Mouse (Mus musculus): ENCODE measurements around the gene Tspan5. TPM values are rescaled to one million over a fixed set of nuclear protein-coding genes. Genes with fewer than 3 reads are reported as not detected.

The Tspan5 gene
- polyA plus RNA-seq, 1 experiment from 2014 or later, result 11.5 TPM

GRCm38 (mm10) chr3:138826243-138826800 is 84.3 kb downstream of the Tspan5 start:
- H3K36me3 ChIP-seq (ENCODE audit: control insufficient read depth, insufficient read depth, low read length), result no peaks in the 10 kb centered on the region

GRCm38 (mm10) chr3:138832827-138833517 is 91.0 kb downstream of the Tspan5 start:
- Histone ChIP-seq H3K4me2 (ENCODE audit: low read depth, low read length) (no peak overlapping the region), H3K27me3 (replicated peaks; ENCODE audit: control insufficient read depth, insufficient read depth, low read length) (no peaks in the 10 kb centered on the region), H3K9ac (ENCODE audit: low read depth, low read length) (no peak overlapping the region), H3K9me3 (ENCODE audit: control insufficient read depth, low read length) (no peaks in the 10 kb centered on the region), H3K36me3 (ENCODE audit: control insufficient read depth, insufficient read depth, low read length) (no peaks in the 10 kb centered on the region), H3K4me1 (ENCODE audit: control insufficient read depth, insufficient read depth, low read length) (no peaks in the 10 kb centered on the region), H3K4me3 (ENCODE audit: low read length) (no peak overlapping the region), H3K27ac (ENCODE audit: low read length) (no peak overlapping the region)
- no peak for ATAC-seq
- 78% methylated on average over 9 of the region's 9 CpGs for WGBS

More at GRCm38 (mm10) chr3:138826243-138826800, 84.3 kb downstream of the Tspan5 start:
- H3K4me3 ChIP-seq (ENCODE audit: low read length), result no peak overlapping the region
- H3K27ac ChIP-seq (ENCODE audit: low read length), result no peak overlapping the region
- no peak for ATAC-seq
- H3K9ac ChIP-seq (ENCODE audit: low read depth, low read length), result no peak overlapping the region
- WGBS, result 83% methylated on average over 8 of the region's 8 CpGs
- peaks cover 11% of the 10 kb centered on the region for H3K4me1 ChIP-seq (ENCODE audit: control insufficient read depth, insufficient read depth, low read length)
- H3K27me3 ChIP-seq (replicated peaks; ENCODE audit: control insufficient read depth, insufficient read depth, low read length), result no peaks in the 10 kb centered on the region
- no peaks in the 10 kb centered on the region for H3K9me3 ChIP-seq (ENCODE audit: control insufficient read depth, low read length)
- H3K4me2 ChIP-seq (ENCODE audit: low read depth, low read length), result no peak overlapping the region

GRCm38 (mm10) chr3:138834174-138834573 is 92.2 kb downstream of the Tspan5 start:
- Histone ChIP-seq H3K27ac (ENCODE audit: low read length) (no peak overlapping the region), H3K9ac (ENCODE audit: low read depth, low read length) (no peak overlapping the region), H3K4me1 (ENCODE audit: control insufficient read depth, insufficient read depth, low read length) (peaks cover under 1% of the 10 kb centered on the region; the same call in 1 of the 2 replicates), H3K9me3 (ENCODE audit: control insufficient read depth, low read length) (no peaks in the 10 kb centered on the region), H3K36me3 (ENCODE audit: control insufficient read depth, insufficient read depth, low read length) (no peaks in the 10 kb centered on the region), H3K4me2 (ENCODE audit: low read depth, low read length) (no peak overlapping the region), H3K27me3 (replicated peaks; ENCODE audit: control insufficient read depth, insufficient read depth, low read length) (no peaks in the 10 kb centered on the region), H3K4me3 (ENCODE audit: low read length) (no peak overlapping the region)
- no peak for ATAC-seq
- WGBS, result 89% methylated on average over 11 of the region's 11 CpGs

- WGBS, result 74% methylated on average over 5 of the region's 5 CpGs
- Histone ChIP-seq H3K27ac (ENCODE audit: low read length) (no peak overlapping the region), H3K9me3 (ENCODE audit: control insufficient read depth, low read length) (no peaks in the 10 kb centered on the region), H3K4me3 (ENCODE audit: low read length) (no peak overlapping the region), H3K4me1 (ENCODE audit: control insufficient read depth, insufficient read depth, low read length) (peaks cover 7% of the 10 kb centered on the region), H3K27me3 (replicated peaks; ENCODE audit: control insufficient read depth, insufficient read depth, low read length) (no peaks in the 10 kb centered on the region), H3K9ac (ENCODE audit: low read depth, low read length) (no peak overlapping the region), H3K4me2 (ENCODE audit: low read depth, low read length) (no peak overlapping the region), H3K36me3 (ENCODE audit: control insufficient read depth, insufficient read depth, low read length) (no peaks in the 10 kb centered on the region)
- ATAC-seq, result no peak
These were observed 94.9 kb downstream of the Tspan5 start for GRCm38 (mm10) chr3:138836937-138837336.

GRCm38 (mm10) chr3:138837651-138838050 is 95.7 kb downstream of the Tspan5 start:
- H3K9me3 ChIP-seq (ENCODE audit: control insufficient read depth, low read length), result no peaks in the 10 kb centered on the region
- no peak overlapping the region for H3K4me3 ChIP-seq (ENCODE audit: low read length)
- no peak overlapping the region for H3K27ac ChIP-seq (ENCODE audit: low read length)
- no peaks in the 10 kb centered on the region for H3K36me3 ChIP-seq (ENCODE audit: control insufficient read depth, insufficient read depth, low read length)
- WGBS, result 91% methylated on average over 6 of the region's 6 CpGs
- H3K9ac ChIP-seq (ENCODE audit: low read depth, low read length), result no peak overlapping the region
- H3K4me1 ChIP-seq (ENCODE audit: control insufficient read depth, insufficient read depth, low read length), result peaks cover 7% of the 10 kb centered on the region
- no peaks in the 10 kb centered on the region for H3K27me3 ChIP-seq (replicated peaks; ENCODE audit: control insufficient read depth, insufficient read depth, low read length)
- no peak overlapping the region for H3K4me2 ChIP-seq (ENCODE audit: low read depth, low read length)
- no peak for ATAC-seq

GRCm38 (mm10) chr3:138839656-138840055 is 97.7 kb downstream of the Tspan5 start:
- WGBS, result 39% methylated on average over 6 of the region's 6 CpGs
- ATAC-seq, result peak; percentile 70
- H3K27ac ChIP-seq (ENCODE audit: low read length), result no peak overlapping the region

GRCm38 (mm10) chr3:138841288-138841687 is 99.3 kb downstream of the Tspan5 start:
- ATAC-seq, result no peak
- no peak overlapping the region for H3K27ac ChIP-seq (ENCODE audit: low read length)
- 79% methylated on average over 5 of the region's 5 CpGs for WGBS
- no peaks in the 10 kb centered on the region for H3K36me3 ChIP-seq (ENCODE audit: control insufficient read depth, insufficient read depth, low read length)
- peaks cover 7% of the 10 kb centered on the region for H3K4me1 ChIP-seq (ENCODE audit: control insufficient read depth, insufficient read depth, low read length)
- no peak overlapping the region for H3K4me3 ChIP-seq (ENCODE audit: low read length)
- no peak overlapping the region for H3K9ac ChIP-seq (ENCODE audit: low read depth, low read length)
- H3K4me2 ChIP-seq (ENCODE audit: low read depth, low read length), result no peak overlapping the region
- H3K9me3 ChIP-seq (ENCODE audit: control insufficient read depth, low read length), result no peaks in the 10 kb centered on the region
- no peaks in the 10 kb centered on the region for H3K27me3 ChIP-seq (replicated peaks; ENCODE audit: control insufficient read depth, insufficient read depth, low read length)

More at GRCm38 (mm10) chr3:138839656-138840055, 97.7 kb downstream of the Tspan5 start:
- no peak overlapping the region for H3K4me2 ChIP-seq (ENCODE audit: low read depth, low read length)
- no peaks in the 10 kb centered on the region for H3K9me3 ChIP-seq (ENCODE audit: control insufficient read depth, low read length)
- H3K4me1 ChIP-seq (ENCODE audit: control insufficient read depth, insufficient read depth, low read length), result peaks cover 7% of the 10 kb centered on the region
- no peaks in the 10 kb centered on the region for H3K36me3 ChIP-seq (ENCODE audit: control insufficient read depth, insufficient read depth, low read length)
- H3K4me3 ChIP-seq (ENCODE audit: low read length), result no peak overlapping the region
- no peak overlapping the region for H3K9ac ChIP-seq (ENCODE audit: low read depth, low read length)
- H3K27me3 ChIP-seq (replicated peaks; ENCODE audit: control insufficient read depth, insufficient read depth, low read length), result no peaks in the 10 kb centered on the region

GRCm38 (mm10) chr3:138843180-138843579 is 101.2 kb downstream of the Tspan5 start:
- H3K4me3 ChIP-seq (ENCODE audit: low read length), result no peak overlapping the region
- peaks cover 7% of the 10 kb centered on the region for H3K4me1 ChIP-seq (ENCODE audit: control insufficient read depth, insufficient read depth, low read length)
- 82% methylated on average over 2 of the region's 2 CpGs for WGBS
- no peak overlapping the region for H3K9ac ChIP-seq (ENCODE audit: low read depth, low read length)
- no peaks in the 10 kb centered on the region for H3K9me3 ChIP-seq (ENCODE audit: control insufficient read depth, low read length)
- H3K36me3 ChIP-seq (ENCODE audit: control insufficient read depth, insufficient read depth, low read length), result no peaks in the 10 kb centered on the region
- no peak overlapping the region for H3K4me2 ChIP-seq (ENCODE audit: low read depth, low read length)
- H3K27me3 ChIP-seq (replicated peaks; ENCODE audit: control insufficient read depth, insufficient read depth, low read length), result no peaks in the 10 kb centered on the region
- no peak overlapping the region for H3K27ac ChIP-seq (ENCODE audit: low read length)
- ATAC-seq, result no peak

GRCm38 (mm10) chr3:138843641-138844040 is 101.6 kb downstream of the Tspan5 start:
- WGBS, result 92% methylated on average over 5 of the region's 5 CpGs

More at GRCm38 (mm10) chr3:138843641-138844040, 101.6 kb downstream of the Tspan5 start:
- no peak overlapping the region for H3K9ac ChIP-seq (ENCODE audit: low read depth, low read length)
- no peak for ATAC-seq
- H3K4me2 ChIP-seq (ENCODE audit: low read depth, low read length), result no peak overlapping the region
- no peak overlapping the region for H3K27ac ChIP-seq (ENCODE audit: low read length)
- no peaks in the 10 kb centered on the region for H3K27me3 ChIP-seq (replicated peaks; ENCODE audit: control insufficient read depth, insufficient read depth, low read length)
- H3K9me3 ChIP-seq (ENCODE audit: control insufficient read depth, low read length), result no peaks in the 10 kb centered on the region
- no peaks in the 10 kb centered on the region for H3K36me3 ChIP-seq (ENCODE audit: control insufficient read depth, insufficient read depth, low read length)
- H3K4me3 ChIP-seq (ENCODE audit: low read length), result no peak overlapping the region
- H3K4me1 ChIP-seq (ENCODE audit: control insufficient read depth, insufficient read depth, low read length), result peaks cover 7% of the 10 kb centered on the region
